Mouse (Mus musculus): ENCODE results near the gene Sorbs1.

Gene Sorbs1

GRCm38 (mm10) chr19:40477445-40477941 is 36.1 kb downstream of the Sorbs1 start:
- DNase-seq (ENCODE audit: low spot score in 2 of 2) = no peak

- no peak for DNase-seq (ENCODE audit: low spot score in 2 of 2)
Observed at GRCm38 (mm10) chr19:40476491-40476890, 37.1 kb downstream of the Sorbs1 start.

- DNase-seq (ENCODE audit: low spot score in 2 of 2) = no peak
Observed at GRCm38 (mm10) chr19:40471526-40472245, 41.9 kb downstream of the Sorbs1 start.

- DNase-seq (ENCODE audit: low spot score in 2 of 2) = no peak
Observed at GRCm38 (mm10) chr19:40469792-40470191, 43.8 kb downstream of the Sorbs1 start.

GRCm38 (mm10) chr19:40468308-40468707 is 45.3 kb downstream of the Sorbs1 start:
- DNase-seq (ENCODE audit: low spot score in 2 of 2) = no peak

- no peak for DNase-seq (ENCODE audit: low spot score in 2 of 2)
Observed at GRCm38 (mm10) chr19:40467810-40468209, 45.8 kb downstream of the Sorbs1 start.

GRCm38 (mm10) chr19:40465339-40465738 is 48.2 kb downstream of the Sorbs1 start:
- no peak for DNase-seq (ENCODE audit: low spot score in 2 of 2)

- DNase-seq (ENCODE audit: low spot score in 2 of 2) = no peak
Observed at GRCm38 (mm10) chr19:40464408-40464807, 49.2 kb downstream of the Sorbs1 start.

- no peak for DNase-seq (ENCODE audit: low spot score in 2 of 2)
Observed at GRCm38 (mm10) chr19:40462892-40463291, 50.7 kb downstream of the Sorbs1 start.

GRCm38 (mm10) chr19:40462481-40462880 is 51.1 kb downstream of the Sorbs1 start:
- DNase-seq (ENCODE audit: low spot score in 2 of 2) = no peak

GRCm38 (mm10) chr19:40461662-40462061 is 51.9 kb downstream of the Sorbs1 start:
- DNase-seq (ENCODE audit: low spot score in 2 of 2) = no peak

- no peak for DNase-seq (ENCODE audit: low spot score in 2 of 2)
Observed at GRCm38 (mm10) chr19:40460854-40461490, 52.6 kb downstream of the Sorbs1 start.

GRCm38 (mm10) chr19:40459338-40459737 is 54.2 kb downstream of the Sorbs1 start:
- no peak for DNase-seq (ENCODE audit: low spot score in 2 of 2)

- DNase-seq (ENCODE audit: low spot score in 2 of 2) = no peak
Observed at GRCm38 (mm10) chr19:40458806-40459205, 54.8 kb downstream of the Sorbs1 start.

- DNase-seq (ENCODE audit: low spot score in 2 of 2) = no peak
Observed at GRCm38 (mm10) chr19:40455248-40455647, 58.3 kb downstream of the Sorbs1 start.

- DNase-seq (ENCODE audit: low spot score in 2 of 2) = no peak
Observed at GRCm38 (mm10) chr19:40454096-40454495, 59.5 kb downstream of the Sorbs1 start.

- no peak for DNase-seq (ENCODE audit: low spot score in 2 of 2)
Observed at GRCm38 (mm10) chr19:40452201-40452600, 61.4 kb downstream of the Sorbs1 start.

- no peak for DNase-seq (ENCODE audit: low spot score in 2 of 2)
Observed at GRCm38 (mm10) chr19:40451307-40451706, 62.3 kb downstream of the Sorbs1 start.

- no peak for DNase-seq (ENCODE audit: low spot score in 2 of 2)
Observed at GRCm38 (mm10) chr19:40446525-40446924, 67.1 kb downstream of the Sorbs1 start.

GRCm38 (mm10) chr19:40442377-40442776 is 71.2 kb downstream of the Sorbs1 start:
- DNase-seq (ENCODE audit: low spot score in 2 of 2) = no peak

- no peak for DNase-seq (ENCODE audit: low spot score in 2 of 2)
Observed at GRCm38 (mm10) chr19:40440951-40441350, 72.6 kb downstream of the Sorbs1 start.

GRCm38 (mm10) chr19:40438907-40439306 is 74.7 kb downstream of the Sorbs1 start:
- peak in 1 of 2 experiments; percentile 10 for DNase-seq (ENCODE audit: low spot score in 2 of 2)

- no peak for DNase-seq (ENCODE audit: low spot score in 2 of 2)
Observed at GRCm38 (mm10) chr19:40437651-40438068, 75.9 kb downstream of the Sorbs1 start.

All from thymus, postnatal 10 days (tissue).